In genomic region chr3:75955661-75956491, GRCm38 (mm10) we compare ENCODE assay signal across 8 mouse cellular contexts. TPM values are rescaled to one million over a fixed set of nuclear protein-coding genes. Genes with fewer than 3 reads are reported as not detected.
DNase-seq lines count a peak whose midpoint lies in the region; ATAC-seq and TF ChIP-seq lines count a peak whose summit lies in the region.

No protein-coding gene starts in this region.

- no peak for TF ChIP-seq POLR2A in heart, adult 2 months (IDR thresholded peaks at IDR 0.05; ENCODE audit: insufficient read depth, low read depth, low read length)
- TF ChIP-seq POLR2A in spleen, adult 2 months (IDR thresholded peaks at IDR 0.05; ENCODE audit: low read depth, low read length), result no peak

- intact Hi-C loops in heart, adult 2 months (cut with DNase I), result loop anchor here (5.0 kb wide), 2 partner anchors 44 to 399 kb away; partner anchors contain the start of genes Pdcd10 and Serpini1

- H3K27ac ChIP-seq in heart, adult 2 months, result peak overlapping the region; percentile 88
- H3K27ac ChIP-seq in spleen, adult 2 months (ENCODE audit: insufficient read depth, low read length), result peak overlapping the region; percentile 71

- H3K9ac ChIP-seq in heart, adult 2 months (ENCODE audit: low read depth, low read length), result peak overlapping the region; percentile 71

- no peaks in the 10 kb centered on the region for H3K27me3 ChIP-seq in heart, adult 2 months (ENCODE audit: control insufficient read depth, insufficient read depth, low read length)
- no peaks in the 10 kb centered on the region for H3K27me3 ChIP-seq in spleen, adult 2 months (ENCODE audit: control insufficient read depth, insufficient read depth, low read length)

- no peaks in the 10 kb centered on the region; the same call in 1 of the 2 replicates for H3K36me3 ChIP-seq in heart, adult 2 months (ENCODE audit: control insufficient read depth, insufficient read depth, low read length)
- H3K36me3 ChIP-seq in spleen, adult 2 months (ENCODE audit: control insufficient read depth, insufficient read depth, low read length), result no peaks in the 10 kb centered on the region

- TF ChIP-seq CTCF in heart, adult 2 months (IDR thresholded peaks at IDR 0.05), result no peak
- no peak for TF ChIP-seq CTCF in spleen, adult 2 months (IDR thresholded peaks at IDR 0.05; ENCODE audit: extremely low read depth, insufficient read depth, insufficient read length, insufficient replicate concordance)

- H3K4me3 ChIP-seq in heart, adult 2 months, result peak overlapping the region; percentile 83
- peak overlapping the region; percentile 82 for H3K4me3 ChIP-seq in spleen, adult 2 months (ENCODE audit: extremely low read depth, insufficient read depth, insufficient read length)

- peak; percentile 6 for DNase-seq in spleen, adult 12 weeks (ENCODE audit: low spot score)
- no peak for DNase-seq in spleen, postnatal 10 days (ENCODE audit: low spot score in 2 of 2)
- peak in 1 of 2 experiments; percentile 16 for DNase-seq in heart, adult 2 months
- peak; percentile 15 to 36 for DNase-seq in layer of hippocampus, postnatal 14 days (ENCODE audit: low spot score in 2 of 2)
- peak; percentile 60 for DNase-seq in mesoderm, embryonic 11.5 days (ENCODE audit: low read depth, low spot score)
- peak in 1 of 2 experiments; percentile 10 for DNase-seq in spleen, adult 2 months (ENCODE audit: low read depth in 1 of 2, low spot score in 2 of 2)
- DNase-seq in ovary, postnatal 10 days (ENCODE audit: low spot score), result no peak

- no peak for TF ChIP-seq EP300 in heart, adult 2 months (IDR thresholded peaks at IDR 0.05; ENCODE audit: insufficient read depth, low read depth, low read length)

- ATAC-seq in common myeloid progenitor, adult 5-6 weeks (replicated peaks; ENCODE audit: low read depth, poor library complexity, severe bottlenecking), result peak; percentile 67

- 1% methylated on average over 47 of the region's 47 CpGs for WGBS in heart, adult 2 months
- WGBS in spleen, adult 2 months, result 4% methylated on average over 47 of the region's 47 CpGs

- H3K4me1 ChIP-seq in heart, adult 2 months (ENCODE audit: control insufficient read depth, insufficient read depth, low read length), result peaks cover 2% of the 10 kb centered on the region
- H3K4me1 ChIP-seq in spleen, adult 2 months (ENCODE audit: control insufficient read depth, insufficient read depth, insufficient read length), result peaks cover 12% of the 10 kb centered on the region

- H3K79me2 ChIP-seq in heart, adult 2 months (replicated peaks; ENCODE audit: control insufficient read depth, insufficient read depth, low read length), result peaks cover 1% of the 10 kb centered on the region; the same call in 1 of the 2 replicates

RNA-seq across cellular contexts. Expression of gene Golim4, which starts 0.9 kb away (rescaled TPM):
- 45.7 and 51.3 TPM in 2 replicates for total RNA-seq in common myeloid progenitor, adult 5-6 weeks (2017)
- 10 to 100 TPM; 15.2 to 16.5 TPM for total RNA-seq in heart, adult 2 months (2021)
- 12.4 and 17.4 TPM in 2 replicates for polyA plus RNA-seq in heart, adult 2 months (2012; rRNA removed)
- 10 to 100 TPM; 26.3 to 27.6 TPM for total RNA-seq in layer of hippocampus, postnatal 14 days (2021)
- 10.4 and 13.0 TPM in 2 replicates for polyA plus RNA-seq in spleen, adult 2 months (2012; rRNA removed)

Comparison
In these comparisons a context has a peak if more than half of its experiments do, and no peak if none do; other contexts are left out.
1. DNase-seq: peak in spleen, adult 12 weeks (single experiment), layer of hippocampus, postnatal 14 days (2 of 2) and mesoderm, embryonic 11.5 days (single experiment); none in spleen, postnatal 10 days (0 of 2) and ovary, postnatal 10 days (single experiment).